Mouse (Mus musculus) hindbrain, embryonic 11.5 days (tissue): ENCODE results near the gene Evpl. TPM values are rescaled to one million over a fixed set of nuclear protein-coding genes. Genes with fewer than 3 reads are reported as not detected.

ENCODE experiments used
- ATAC-seq: fragments of 200-750 bp; cut with Nextera tagmentation; 2 replicates; pipeline ENCODE4 v1.8.0; 2017; ENCODE audit warnings: mild to moderate bottlenecking, moderate TSS enrichment, moderate library complexity; ENCODE audit not compliant: low FRiP score
- DNase-seq: peaks from one replicate; pipeline ENCODE4 v3.0.0-alpha.2; 2015; ENCODE audit warnings: low spot score
- H3K27ac ChIP-seq: fragments of 300-500 bp; sonication (generic); 2 replicates; pipeline ENCODE4 v1.5.1; 2014; ENCODE audit warnings: mild to moderate bottlenecking, low read depth, low read length
- H3K27me3 ChIP-seq: fragments of 300-500 bp; sonication (generic); 2 replicates; pipeline ENCODE4 v1.6.1; 2014; ENCODE audit warnings: mild to moderate bottlenecking, low read length, moderate library complexity, mixed read lengths; ENCODE audit not compliant: control insufficient read depth, insufficient read depth
- H3K36me3 ChIP-seq: fragments of 300-500 bp; sonication (generic); 2 replicates; pipeline ENCODE4 v1.6.1; 2014; ENCODE audit warnings: mild to moderate bottlenecking, low read length, moderate library complexity, mixed read lengths; ENCODE audit not compliant: control insufficient read depth, insufficient read depth
- H3K4me1 ChIP-seq: fragments of 300-500 bp; sonication (generic); replicated peaks from 2 replicates; pipeline ENCODE4 v1.6.1; 2014; ENCODE audit warnings: low read length, mixed read lengths; ENCODE audit not compliant: control insufficient read depth, insufficient read depth
- H3K4me2 ChIP-seq: fragments of 300-500 bp; sonication (generic); replicated peaks from 2 replicates; pipeline ENCODE4 v1.6.1; 2014; ENCODE audit warnings: mild to moderate bottlenecking, low read depth, low read length
- H3K4me3 ChIP-seq: fragments of 300-500 bp; sonication (generic); 2 replicates; pipeline ENCODE4 v1.5.1; 2014; ENCODE audit warnings: low read depth, low read length
- H3K9ac ChIP-seq: fragments of 300-500 bp; sonication (generic); 2 replicates; pipeline ENCODE4 v1.6.1; 2014; ENCODE audit warnings: low read depth, low read length
- H3K9me3 ChIP-seq: fragments of 300-500 bp; sonication (generic); 2 replicates; pipeline ENCODE4 v1.6.1; 2016; ENCODE audit warnings: low read length; ENCODE audit not compliant: control insufficient read depth
- WGBS: fragments of 180-500 bp; shearing (Covaris S2); extraction: QIAGEN DNeasy Blood & Tissue Kit; methylation state at CpG from one replicate; pipeline ENCODE4 v1.1.7; 2014; 5-methylcytosine and 5-hydroxymethylcytosine counted together
- polyA plus RNA-seq: library from polyadenylated mRNA; unstranded; fragments of >200 nt; fragmentation: Nextera tagmentation; extraction: Ambion mirVana; gene quantifications from 2 replicates; pipeline ENCODE4 v1.2.1, GENCODE M21; 2014

The Evpl gene
- polyA plus RNA-seq, 1 experiment from 2014 or later = 0.52 TPM

DNA sequence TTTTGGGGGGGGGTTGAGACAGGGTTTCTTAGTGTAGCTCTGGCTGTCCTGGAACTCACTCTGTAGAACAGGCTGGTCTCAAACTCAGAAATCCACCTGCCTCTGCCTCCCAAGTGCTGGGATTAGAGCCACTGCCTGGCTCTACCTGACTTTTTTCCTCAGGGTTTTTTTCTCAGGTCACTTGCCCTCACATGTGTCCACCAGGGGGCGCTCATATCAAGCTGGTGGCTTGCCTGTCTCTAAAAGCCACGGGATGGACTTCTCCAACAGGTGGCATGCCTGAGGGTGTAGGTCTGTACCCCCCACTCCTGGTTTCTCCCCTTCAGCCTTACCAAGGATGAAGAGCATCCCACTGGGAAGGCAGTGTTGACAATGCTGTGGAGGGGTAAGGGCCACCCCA is 11.5 kb downstream of the Evpl start:
- peak; percentile 88 for DNase-seq
- 4% methylated on average over 2 of the region's 2 CpGs for WGBS
- ATAC-seq = no peak
- no peak overlapping the region for H3K4me2 ChIP-seq
- peaks cover 32% of the 10 kb centered on the region for H3K27me3 ChIP-seq
- H3K9me3 ChIP-seq = 0 out of 2 replicates have a peak, but pooled peaks cover 4% of the 10 kb centered on the region
- H3K4me1 ChIP-seq = 0 out of 2 replicates have a peak, but pooled peaks cover 3% of the 10 kb centered on the region
- no peak overlapping the region for H3K4me3 ChIP-seq
- no peak overlapping the region for H3K9ac ChIP-seq
- no peak overlapping the region for H3K27ac ChIP-seq
- H3K36me3 ChIP-seq = no peaks in the 10 kb centered on the region

DNA sequence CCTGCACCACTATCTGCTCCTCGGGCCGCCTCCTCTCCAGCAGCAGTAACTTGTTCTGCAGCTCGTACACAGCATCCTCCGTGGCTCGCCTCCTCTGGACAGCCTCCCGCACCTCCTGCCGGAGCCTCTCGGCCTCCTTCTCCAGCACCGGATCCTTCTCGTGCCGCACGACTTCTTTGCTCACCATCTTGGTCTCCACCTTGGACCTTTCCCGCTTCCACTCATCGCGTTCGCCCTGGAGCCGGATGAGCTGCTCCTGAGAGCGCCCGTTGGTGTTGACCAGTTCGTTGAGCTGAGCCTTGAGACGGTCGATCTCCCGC is 15.2 kb downstream of the Evpl start:
- WGBS = 16% methylated on average over 23 of the region's 23 CpGs
- Histone ChIP-seq H3K9me3 (0 out of 2 replicates have a peak, but pooled peaks cover 4% of the 10 kb centered on the region), H3K4me3 (peak overlapping the region; percentile 29), H3K27ac (no peak overlapping the region), H3K36me3 (no peaks in the 10 kb centered on the region), H3K4me2 (peak overlapping the region; percentile 51), H3K4me1 (0 out of 2 replicates have a peak, but pooled peaks cover 2% of the 10 kb centered on the region), H3K27me3 (peaks cover 41% of the 10 kb centered on the region), H3K9ac (no peak overlapping the region)
- ATAC-seq (no peak), DNase-seq (no peak)

DNA sequence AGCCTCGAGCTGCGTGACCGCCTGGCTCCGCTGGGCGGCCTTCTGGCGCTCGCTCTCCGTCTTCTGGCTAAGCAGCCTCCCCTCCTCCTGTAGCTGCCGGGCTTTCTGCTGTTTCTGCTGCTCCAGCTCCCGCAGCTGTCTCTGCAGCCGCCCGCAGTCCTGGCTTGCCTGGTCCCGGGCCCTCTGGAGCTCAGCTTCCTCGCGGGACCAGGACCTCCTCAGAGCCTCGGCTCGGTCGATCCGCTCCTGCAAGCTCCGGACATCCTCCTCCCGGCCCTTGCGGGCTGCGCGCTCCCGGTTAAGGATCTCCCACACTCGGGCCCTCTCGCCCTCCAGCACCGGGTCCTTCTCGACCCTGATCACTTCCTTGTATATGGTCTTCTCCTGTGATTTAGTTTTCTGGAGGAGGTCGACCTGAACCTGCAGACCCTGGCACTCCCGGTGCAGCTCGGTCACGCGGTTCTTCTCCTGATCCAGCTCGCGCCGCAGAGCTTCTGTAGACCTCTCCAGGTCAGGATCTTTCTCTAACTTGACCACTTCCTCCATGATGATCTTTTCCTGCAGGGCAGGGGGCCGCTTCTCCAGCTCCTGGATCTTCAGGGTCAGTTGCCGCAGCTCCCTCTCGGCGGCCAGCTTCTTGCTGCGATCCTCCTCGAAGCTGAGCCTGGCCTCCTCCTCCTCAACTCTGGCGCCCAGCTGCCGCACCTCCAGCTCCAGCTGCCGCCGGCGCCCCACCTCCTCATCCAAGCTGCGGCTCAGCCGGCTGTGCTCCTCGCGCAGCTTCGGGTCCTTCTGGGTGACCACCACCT is 15.7 kb downstream of the Evpl start:
- 0 out of 2 replicates have a peak, but pooled peaks cover 4% of the 10 kb centered on the region for H3K9me3 ChIP-seq

DNA sequence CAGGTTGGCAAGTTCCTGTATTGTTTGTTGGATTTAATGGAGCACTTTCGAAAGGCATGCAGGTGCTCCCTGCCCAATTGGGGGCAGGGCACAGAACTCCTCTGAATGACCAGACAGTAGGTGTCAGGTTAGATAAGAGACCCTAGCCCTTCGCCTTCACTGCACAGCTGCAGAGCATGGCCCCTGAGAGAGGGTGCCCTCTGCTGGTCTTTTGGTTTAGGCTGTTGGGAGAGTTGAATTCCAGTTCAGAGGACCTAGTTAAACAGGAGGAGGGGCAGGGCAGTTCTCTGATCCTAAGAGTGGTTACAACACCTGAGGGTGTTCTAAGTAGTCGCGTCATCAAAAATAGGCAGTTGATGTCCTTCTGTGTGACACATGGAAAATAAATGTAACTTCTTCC is 18.0 kb downstream of the Evpl start:
- H3K27ac ChIP-seq = no peak overlapping the region
- DNase-seq (peak; percentile 79), ATAC-seq (no peak)
- no peak overlapping the region for H3K4me3 ChIP-seq
- 0 out of 2 replicates have a peak, but pooled peaks cover 2% of the 10 kb centered on the region for H3K4me1 ChIP-seq
- H3K4me2 ChIP-seq = no peak overlapping the region
- H3K36me3 ChIP-seq = no peaks in the 10 kb centered on the region
- H3K9me3 ChIP-seq = 0 out of 2 replicates have a peak, but pooled peaks cover 4% of the 10 kb centered on the region
- H3K9ac ChIP-seq = no peak overlapping the region
- 15% methylated on average over 4 of the region's 4 CpGs for WGBS
- peaks cover 38% of the 10 kb centered on the region for H3K27me3 ChIP-seq

More for the DNA sequence above, 15.7 kb downstream of the Evpl start:
- ATAC-seq (no peak), DNase-seq (peak; percentile 53)
- Histone ChIP-seq H3K4me1 (0 out of 2 replicates have a peak, but pooled peaks cover 2% of the 10 kb centered on the region), H3K36me3 (no peaks in the 10 kb centered on the region), H3K4me2 (peak overlapping the region; percentile 51), H3K27me3 (peaks cover 41% of the 10 kb centered on the region), H3K27ac (no peak overlapping the region), H3K4me3 (peak overlapping the region; percentile 29), H3K9ac (no peak overlapping the region)
- 12% methylated on average over 53 of the region's 53 CpGs for WGBS

DNA sequence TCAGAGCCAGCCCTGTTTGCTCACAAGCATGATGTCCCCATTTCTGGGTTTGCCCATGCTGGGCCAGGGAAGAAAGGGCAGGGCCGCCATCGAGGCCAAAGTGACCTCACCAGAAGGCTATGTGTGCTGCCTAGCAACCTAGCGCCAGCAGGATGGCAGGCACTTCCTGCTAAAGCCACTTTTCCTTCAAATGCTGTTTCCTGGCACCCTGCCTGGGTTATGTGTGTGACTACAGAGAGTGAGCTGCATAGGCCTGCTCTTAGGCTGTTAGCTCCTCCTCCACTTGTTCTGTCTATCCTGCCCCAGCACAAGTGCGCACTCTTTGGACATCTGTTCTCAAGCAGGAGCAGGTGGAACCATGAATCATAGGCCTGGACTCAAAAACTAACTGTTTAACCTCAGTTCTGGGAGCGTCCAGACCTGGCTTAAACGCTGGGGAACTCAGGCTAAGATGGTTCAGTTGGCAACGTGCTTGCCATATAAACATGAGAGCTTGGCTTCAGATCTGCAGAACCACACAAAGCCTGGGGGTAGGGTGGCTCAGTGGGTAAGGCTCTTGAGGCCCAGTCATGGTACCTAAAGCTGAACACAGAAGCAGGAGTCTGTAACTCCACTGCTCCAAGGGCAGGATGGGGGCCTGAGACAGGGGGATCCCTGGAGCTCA is 19.0 kb downstream of the Evpl start:
- Histone ChIP-seq H3K36me3 (no peaks in the 10 kb centered on the region), H3K4me3 (no peak overlapping the region), H3K4me2 (no peak overlapping the region), H3K9me3 (0 out of 2 replicates have a peak, but pooled peaks cover 4% of the 10 kb centered on the region), H3K9ac (no peak overlapping the region), H3K27me3 (peaks cover 33% of the 10 kb centered on the region), H3K4me1 (0 out of 2 replicates have a peak, but pooled peaks cover 2% of the 10 kb centered on the region), H3K27ac (no peak overlapping the region)
- no peak for ATAC-seq
- DNase-seq = peak; percentile 34
- WGBS = 72% methylated on average over 7 of the region's 7 CpGs

DNA sequence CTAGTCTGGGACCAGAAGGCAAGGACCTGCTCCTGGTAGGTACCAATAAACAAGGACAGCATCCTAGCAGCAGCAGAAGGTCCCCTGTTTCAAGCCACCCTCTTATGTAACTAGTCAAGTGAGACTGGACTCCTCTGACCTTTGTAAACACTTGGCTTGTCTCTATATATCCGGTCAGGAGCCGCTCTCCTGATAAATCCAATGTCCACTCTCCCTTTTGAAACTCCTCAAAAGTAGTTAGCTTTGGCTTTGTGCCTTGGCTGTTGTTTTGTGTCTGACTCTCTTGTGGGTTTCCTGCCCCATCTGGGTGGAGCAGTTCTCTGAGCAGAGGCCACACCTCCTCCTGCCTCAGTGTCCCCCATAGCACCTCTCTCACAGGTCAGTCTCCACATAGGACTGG is 19.6 kb downstream of the Evpl start:
- ATAC-seq (no peak), DNase-seq (no peak)
- Histone ChIP-seq H3K9me3 (0 out of 2 replicates have a peak, but pooled peaks cover 4% of the 10 kb centered on the region), H3K36me3 (no peaks in the 10 kb centered on the region), H3K27ac (no peak overlapping the region), H3K27me3 (peaks cover 27% of the 10 kb centered on the region), H3K4me3 (no peak overlapping the region), H3K9ac (no peak overlapping the region), H3K4me2 (no peak overlapping the region), H3K4me1 (0 out of 2 replicates have a peak, but pooled peaks cover 2% of the 10 kb centered on the region)
- WGBS = 89% methylated on average over 2 of the region's 2 CpGs

DNA sequence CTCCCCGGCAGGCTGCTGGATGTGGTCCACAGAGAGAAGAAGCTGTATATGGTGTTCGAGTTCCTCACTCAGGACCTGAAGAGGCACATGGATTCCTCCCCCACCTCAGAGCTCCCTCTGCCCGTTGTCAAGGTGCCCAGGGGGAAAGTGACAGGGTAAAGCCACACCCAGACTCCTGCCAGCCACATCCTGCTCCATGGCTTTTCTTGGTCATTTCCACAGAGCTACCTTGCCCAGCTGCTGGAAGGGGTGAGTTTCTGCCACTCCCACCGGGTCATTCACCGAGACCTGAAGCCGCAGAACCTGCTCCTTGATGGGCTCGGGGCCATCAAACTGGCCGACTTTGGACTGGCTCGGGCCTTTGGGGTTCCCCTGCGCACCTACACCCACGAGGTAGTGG is 21.3 kb downstream of the Evpl start:
- H3K4me1 ChIP-seq = 0 out of 2 replicates have a peak, but pooled peaks cover 2% of the 10 kb centered on the region
- no peak overlapping the region for H3K4me3 ChIP-seq
- H3K27ac ChIP-seq = no peak overlapping the region
- DNase-seq = no peak
- no peak overlapping the region for H3K4me2 ChIP-seq
- WGBS = 82% methylated on average over 11 of the region's 11 CpGs
- ATAC-seq = no peak
- peaks cover 11% of the 10 kb centered on the region for H3K27me3 ChIP-seq
- H3K9ac ChIP-seq = no peak overlapping the region
- no peaks in the 10 kb centered on the region for H3K36me3 ChIP-seq
- 0 out of 2 replicates have a peak, but pooled peaks cover under 1% of the 10 kb centered on the region for H3K9me3 ChIP-seq

DNA sequence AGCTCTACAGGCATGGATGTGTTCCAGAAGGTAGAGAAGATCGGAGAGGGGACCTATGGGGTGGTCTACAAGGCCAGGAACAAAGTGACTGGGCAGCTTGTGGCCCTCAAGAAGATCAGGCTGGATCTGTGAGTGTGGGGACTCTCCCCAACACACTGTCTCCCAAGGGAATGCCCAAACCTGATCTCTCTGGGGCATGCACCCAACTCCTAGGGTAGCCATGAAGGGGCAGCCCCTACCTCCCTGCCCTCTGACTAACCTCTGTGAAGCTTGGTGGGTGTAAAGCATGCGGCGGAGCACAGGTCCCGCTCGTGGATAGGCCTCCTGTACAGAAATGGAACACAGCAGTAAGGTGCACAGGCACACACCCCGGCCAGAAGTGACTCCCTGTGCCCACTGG is 21.9 kb downstream of the Evpl start:
- H3K9ac ChIP-seq = no peak overlapping the region
- ATAC-seq = no peak
- WGBS = 92% methylated on average over 6 of the region's 6 CpGs

More for the DNA sequence above, 21.9 kb downstream of the Evpl start:
- DNase-seq = no peak
- Histone ChIP-seq H3K4me3 (no peak overlapping the region), H3K27me3 (peaks cover 5% of the 10 kb centered on the region), H3K9me3 (no peaks in the 10 kb centered on the region), H3K4me1 (0 out of 2 replicates have a peak, but pooled peaks cover 2% of the 10 kb centered on the region), H3K36me3 (no peaks in the 10 kb centered on the region), H3K4me2 (no peak overlapping the region), H3K27ac (no peak overlapping the region)
